Mouse (Mus musculus) olfactory bulb, adult 2 months (tissue): ENCODE measurements at regions not wholly inside any gene's neighbourhood (a gene's known extent, or its start where the extent isn't known, plus 50 kb on each side); places are given as distances from the start of the nearest gene placed in this dataset.

Experiments used
- CTCF ChIP-seq: fragments of 200-500 bp; IDR thresholded peaks from 2 replicates; pipeline ENCODE4 v1.5.1; 2012; ENCODE audit warnings: low read depth, mild to moderate bottlenecking, low read length, moderate library complexity; ENCODE audit not compliant: insufficient read depth
- POLR2A ChIP-seq: fragments of 200-500 bp; IDR thresholded peaks from 2 replicates; pipeline ENCODE4 v1.6.1; 2012; ENCODE audit warnings: mild to moderate bottlenecking, low read depth, low read length, moderate library complexity; ENCODE audit not compliant: insufficient read depth

DNA sequence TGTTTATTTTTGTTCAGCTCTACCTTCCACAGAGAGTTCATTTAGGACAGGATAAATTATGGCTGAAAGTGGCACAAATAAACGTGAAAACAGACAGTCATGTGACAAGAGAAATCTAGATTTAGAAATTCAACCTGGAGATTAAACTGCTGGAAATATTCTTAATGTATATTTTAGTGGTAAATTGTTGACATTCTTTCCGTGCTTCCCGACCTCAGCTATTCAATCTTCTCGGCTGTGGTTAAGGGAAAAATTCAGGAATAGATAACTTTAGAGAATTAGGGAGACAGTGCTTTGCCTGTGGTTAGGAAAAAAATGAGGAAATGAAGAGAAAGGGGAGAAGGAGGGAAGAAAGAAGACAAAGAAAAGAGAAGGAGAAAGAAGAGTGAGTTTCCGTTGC, 211.7 kb upstream of the Tsc22d2 start:
- no peak for TF ChIP-seq CTCF
- no peak for TF ChIP-seq POLR2A
